Mouse (Mus musculus) neural tube, embryonic 12.5 days (tissue): Measurements from ENCODE around the gene Camk2g. TPM values are rescaled to one million over a fixed set of nuclear protein-coding genes. Genes with fewer than 3 reads are reported as not detected.

Source experiments
- ATAC-seq: fragments of 200-750 bp; cut with Nextera tagmentation; 2 replicates; pipeline ENCODE4 v1.8.0; 2017; ENCODE audit warnings: low read depth, mild to moderate bottlenecking, moderate TSS enrichment, moderate library complexity; ENCODE audit not compliant: low FRiP score
- H3K27ac ChIP-seq: fragments of 300-500 bp; sonication (generic); 2 replicates; pipeline ENCODE4 v1.5.1; 2016
- H3K27me3 ChIP-seq: fragments of 300-500 bp; sonication (generic); replicated peaks from 2 replicates; pipeline ENCODE4 v1.6.1; 2016; ENCODE audit warnings: mild to moderate bottlenecking
- H3K36me3 ChIP-seq: fragments of 300-500 bp; sonication (generic); 2 replicates; pipeline ENCODE4 v1.6.1; 2016; ENCODE audit warnings: mild to moderate bottlenecking
- H3K4me1 ChIP-seq: fragments of 300-500 bp; sonication (generic); 2 replicates; pipeline ENCODE4 v1.6.1; 2016
- H3K4me2 ChIP-seq: fragments of 300-500 bp; sonication (generic); replicated peaks from 2 replicates; pipeline ENCODE4 v1.6.1; 2016; ENCODE audit warnings: mild to moderate bottlenecking
- H3K4me3 ChIP-seq: fragments of 300-500 bp; sonication (generic); 2 replicates; pipeline ENCODE4 v1.5.1; 2016
- H3K9ac ChIP-seq: fragments of 300-500 bp; sonication (generic); 2 replicates; pipeline ENCODE4 v1.6.1; 2016; ENCODE audit warnings: mild to moderate bottlenecking
- H3K9me3 ChIP-seq: fragments of 300-500 bp; sonication (generic); 2 replicates; pipeline ENCODE4 v1.6.1; 2016; ENCODE audit warnings: mild to moderate bottlenecking
- WGBS: fragments of 180-500 bp; shearing (Covaris S2); methylation state at CpG from one replicate; pipeline ENCODE4 v1.1.7; 2016; 5-methylcytosine and 5-hydroxymethylcytosine counted together
- polyA plus RNA-seq: library from polyadenylated mRNA; unstranded; fragments of >200 nt; fragmentation: Nextera tagmentation; extraction: Ambion mirVana; gene quantifications from 2 replicates; pipeline ENCODE4 v1.2.1, GENCODE M21; 2016

The Camk2g gene
- polyA plus RNA-seq, 1 experiment from 2014 or later, result 105 TPM

GRCm38 (mm10) chr14:20804964-20805672 is 11.2 kb upstream of the Camk2g start:
- no peaks in the 10 kb centered on the region for H3K9me3 ChIP-seq
- WGBS, result 79% methylated on average over 9 of the region's 9 CpGs
- H3K4me1 ChIP-seq, result no peaks in the 10 kb centered on the region
- no peaks in the 10 kb centered on the region for H3K27me3 ChIP-seq
- no peak overlapping the region for H3K27ac ChIP-seq
- H3K36me3 ChIP-seq, result no peaks in the 10 kb centered on the region
- no peak overlapping the region for H3K9ac ChIP-seq
- no peak overlapping the region for H3K4me3 ChIP-seq
- no peak for ATAC-seq
- H3K4me2 ChIP-seq, result no peak overlapping the region

- ATAC-seq, result no peak
- no peaks in the 10 kb centered on the region for H3K36me3 ChIP-seq
- H3K4me1 ChIP-seq, result no peaks in the 10 kb centered on the region
- no peak overlapping the region for H3K4me2 ChIP-seq
- no peaks in the 10 kb centered on the region for H3K27me3 ChIP-seq
- H3K27ac ChIP-seq, result no peak overlapping the region
- 79% methylated on average over 5 of the region's 5 CpGs for WGBS
- no peak overlapping the region for H3K9ac ChIP-seq
- H3K4me3 ChIP-seq, result no peak overlapping the region
- no peaks in the 10 kb centered on the region for H3K9me3 ChIP-seq
Measured at GRCm38 (mm10) chr14:20804481-20804880, 10.6 kb upstream of the Camk2g start.

- H3K4me3 ChIP-seq, result no peak overlapping the region
- no peaks in the 10 kb centered on the region for H3K27me3 ChIP-seq
- no peaks in the 10 kb centered on the region for H3K9me3 ChIP-seq
- no peak overlapping the region for H3K4me2 ChIP-seq
- no peaks in the 10 kb centered on the region for H3K36me3 ChIP-seq
- H3K4me1 ChIP-seq, result no peaks in the 10 kb centered on the region
- H3K9ac ChIP-seq, result no peak overlapping the region
- no peak overlapping the region for H3K27ac ChIP-seq
- peak; percentile 61; the same call in 1 of the 2 replicates for ATAC-seq
- whole genome bisulfite sequencing, result 4% methylated on average over 7 of the region's 7 CpGs
Measured at GRCm38 (mm10) chr14:20803606-20803938, 9.7 kb upstream of the Camk2g start.

- peak; percentile 29; the same call in 1 of the 2 replicates for ATAC-seq
- WGBS, result 47% methylated on average over 2 of the region's 2 CpGs
Measured at GRCm38 (mm10) chr14:20802926-20803605, 9.2 kb upstream of the Camk2g start.

GRCm38 (mm10) chr14:20798761-20799160 is 4.9 kb upstream of the Camk2g start:
- no peaks in the 10 kb centered on the region for H3K36me3 ChIP-seq
- WGBS, result 15% methylated on average over 7 of the region's 7 CpGs
- ATAC-seq, result no peak
- 0 out of 2 replicates have a peak, but pooled peaks cover 2% of the 10 kb centered on the region for H3K27me3 ChIP-seq
- no peak overlapping the region for H3K4me2 ChIP-seq
- H3K4me1 ChIP-seq, result peaks cover 19% of the 10 kb centered on the region
- H3K27ac ChIP-seq, result no peak overlapping the region
- no peak overlapping the region for H3K4me3 ChIP-seq
- no peaks in the 10 kb centered on the region for H3K9me3 ChIP-seq
- H3K9ac ChIP-seq, result no peak overlapping the region

More at GRCm38 (mm10) chr14:20802926-20803605, 9.2 kb upstream of the Camk2g start:
- H3K4me2 ChIP-seq, result no peak overlapping the region
- no peaks in the 10 kb centered on the region for H3K9me3 ChIP-seq
- H3K27ac ChIP-seq, result no peak overlapping the region
- H3K9ac ChIP-seq, result no peak overlapping the region
- no peaks in the 10 kb centered on the region for H3K4me1 ChIP-seq
- no peak overlapping the region for H3K4me3 ChIP-seq
- H3K36me3 ChIP-seq, result no peaks in the 10 kb centered on the region
- H3K27me3 ChIP-seq, result no peaks in the 10 kb centered on the region

GRCm38 (mm10) chr14:20798300-20798699 is 4.4 kb upstream of the Camk2g start:
- ATAC-seq, result no peak
- 87% methylated on average over 6 of the region's 6 CpGs for WGBS
- H3K9ac ChIP-seq, result no peak overlapping the region
- H3K36me3 ChIP-seq, result no peaks in the 10 kb centered on the region
- no peak overlapping the region for H3K27ac ChIP-seq
- H3K4me1 ChIP-seq, result peaks cover 19% of the 10 kb centered on the region
- no peaks in the 10 kb centered on the region for H3K9me3 ChIP-seq
- H3K27me3 ChIP-seq, result 0 out of 2 replicates have a peak, but pooled peaks cover 2% of the 10 kb centered on the region
- H3K4me3 ChIP-seq, result no peak overlapping the region
- H3K4me2 ChIP-seq, result no peak overlapping the region

- Histone ChIP-seq H3K36me3 (no peaks in the 10 kb centered on the region), H3K4me1 (peaks cover 34% of the 10 kb centered on the region), H3K9ac (no peak overlapping the region), H3K27ac (no peak overlapping the region), H3K27me3 (0 out of 2 replicates have a peak, but pooled peaks cover 2% of the 10 kb centered on the region), H3K9me3 (no peaks in the 10 kb centered on the region), H3K4me2 (0 out of 2 replicates have a peak overlapping the region, but pooled peaks have one; percentile 30), H3K4me3 (no peak overlapping the region)
- 24% methylated on average over 8 of the region's 8 CpGs for WGBS
- ATAC-seq, result no peak
Measured at GRCm38 (mm10) chr14:20796643-20797042, 2.8 kb upstream of the Camk2g start.

GRCm38 (mm10) chr14:20796170-20796569 is 2.3 kb upstream of the Camk2g start:
- 65% methylated on average over 8 of the region's 8 CpGs for WGBS
- Histone ChIP-seq H3K4me2 (0 out of 2 replicates have a peak overlapping the region, but pooled peaks have one; percentile 30), H3K27ac (no peak overlapping the region), H3K9me3 (no peaks in the 10 kb centered on the region), H3K36me3 (peaks cover 2% of the 10 kb centered on the region; the same call in 1 of the 2 replicates), H3K4me1 (peaks cover 36% of the 10 kb centered on the region), H3K4me3 (no peak overlapping the region), H3K9ac (no peak overlapping the region), H3K27me3 (0 out of 2 replicates have a peak, but pooled peaks cover 2% of the 10 kb centered on the region)
- no peak for ATAC-seq

- Histone ChIP-seq H3K36me3 (peaks cover 8% of the 10 kb centered on the region), H3K9me3 (no peaks in the 10 kb centered on the region), H3K4me1 (peaks cover 42% of the 10 kb centered on the region), H3K9ac (no peak overlapping the region), H3K4me3 (no peak overlapping the region), H3K27me3 (0 out of 2 replicates have a peak, but pooled peaks cover 2% of the 10 kb centered on the region), H3K4me2 (no peak overlapping the region), H3K27ac (no peak overlapping the region)
- WGBS, result 36% methylated on average over 8 of the region's 9 CpGs
- ATAC-seq, result no peak
Measured at GRCm38 (mm10) chr14:20795423-20796152, 1.7 kb upstream of the Camk2g start.

GRCm38 (mm10) chr14:20794589-20794988 is 701 bp upstream of the Camk2g start:
- no peaks in the 10 kb centered on the region for H3K9me3 ChIP-seq
- 9% methylated on average over 9 of the region's 9 CpGs for WGBS
- H3K27ac ChIP-seq, result no peak overlapping the region
- peaks cover 42% of the 10 kb centered on the region for H3K4me1 ChIP-seq
- H3K9ac ChIP-seq, result peak overlapping the region; percentile 90; the same call in 1 of the 2 replicates
- peaks cover 18% of the 10 kb centered on the region for H3K36me3 ChIP-seq
- ATAC-seq, result no peak
- 0 out of 2 replicates have a peak, but pooled peaks cover 2% of the 10 kb centered on the region for H3K27me3 ChIP-seq
- peak overlapping the region; percentile 90 for H3K4me2 ChIP-seq
- H3K4me3 ChIP-seq, result peak overlapping the region; percentile 90

GRCm38 (mm10) chr14:20792922-20793757 is 748 bp downstream of the Camk2g start:
- peak overlapping the region; percentile 90 for H3K4me2 ChIP-seq
- H3K4me3 ChIP-seq, result peak overlapping the region; percentile 90
- peak overlapping the region; percentile 79 for H3K27ac ChIP-seq
- ATAC-seq, result peak; percentile 69
- H3K36me3 ChIP-seq, result peaks cover 28% of the 10 kb centered on the region
- no peaks in the 10 kb centered on the region for H3K9me3 ChIP-seq
- under 1% methylated on average over 53 of the region's 57 CpGs for WGBS
- peak overlapping the region; percentile 90 for H3K9ac ChIP-seq
- peaks cover 42% of the 10 kb centered on the region for H3K4me1 ChIP-seq
- 0 out of 2 replicates have a peak, but pooled peaks cover 2% of the 10 kb centered on the region for H3K27me3 ChIP-seq
